Mouse (Mus musculus): ENCODE results near the gene Defb9. TPM values are rescaled to one million over a fixed set of nuclear protein-coding genes. Genes with fewer than 3 reads are reported as not detected.
"Not testable (repeated sequence)": the region's sequence is repeated elsewhere in the genome, so short reads cannot be mapped to it uniquely, and the experiment has no call there.

The Defb9 gene
- 0.65 TPM in 1 of 2 replicates, not detected in the other for polyA plus RNA-seq (2016; fragmentation: Nextera tagmentation; extraction: Ambion mirVana)

GRCm38 (mm10) chr8:21885321-21885720 is at the start of gene Defb9:
Gene Defb9, minus strand, starts transcription at chr8:21885421.
- H3K4me1 ChIP-seq (replicated peaks); DNase-seq (ENCODE audit: low spot score); H3K4me3 ChIP-seq; H3K36me3 ChIP-seq; H3K27ac ChIP-seq; H3K9me3 ChIP-seq; H3K27me3 ChIP-seq (ENCODE audit: insufficient read depth, poor library complexity, severe bottlenecking): not testable (repeated sequence)

- Histone ChIP-seq H3K27ac (no peak within 1 kb of the TSS), H3K36me3 (no peaks in the 10 kb centered on the region), H3K4me3 (no peak within 1 kb of the TSS), H3K27me3 (ENCODE audit: insufficient read depth, poor library complexity, severe bottlenecking) (no peaks in the 10 kb centered on the region), H3K9me3 (no peaks in the 10 kb centered on the region), H3K4me1 (replicated peaks) (no peaks in the 10 kb centered on the region)
- 89% methylated on average over 6 of the region's 6 CpGs for WGBS
- no peak for DNase-seq (ENCODE audit: low spot score)
These were observed 47.4 kb upstream of the Defb9 start, which contains the start of gene Defb15 for GRCm38 (mm10) chr8:21932610-21933009. Gene Defb15, minus strand, starts transcription at chr8:21932710.

DNA sequence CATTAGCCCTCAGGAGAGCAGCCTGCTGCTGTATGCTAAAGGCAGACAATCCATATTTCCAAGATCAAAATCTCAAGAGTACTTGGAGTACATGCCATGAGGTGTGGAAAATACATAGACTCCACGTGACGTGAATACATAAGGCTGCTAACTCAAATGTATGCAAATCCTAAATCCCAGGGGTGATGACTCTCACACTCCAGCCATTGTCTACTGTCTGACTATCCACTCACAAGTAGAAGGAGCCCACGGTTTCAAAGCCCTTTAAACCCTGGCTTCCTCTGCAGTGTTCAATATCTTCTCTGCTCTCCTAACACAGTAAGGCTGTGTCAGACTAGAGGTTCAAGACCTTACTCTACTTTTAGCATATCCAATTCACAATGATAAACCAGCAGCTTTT is 45.5 kb upstream of the Defb9 start:
- H3K36me3 ChIP-seq; DNase-seq (ENCODE audit: low spot score); H3K4me1 ChIP-seq (replicated peaks); H3K27ac ChIP-seq; H3K4me3 ChIP-seq; H3K9me3 ChIP-seq; H3K27me3 ChIP-seq (ENCODE audit: insufficient read depth, poor library complexity, severe bottlenecking): not testable (repeated sequence)
- WGBS, result 87% methylated on average over 3 of the region's 3 CpGs

DNA sequence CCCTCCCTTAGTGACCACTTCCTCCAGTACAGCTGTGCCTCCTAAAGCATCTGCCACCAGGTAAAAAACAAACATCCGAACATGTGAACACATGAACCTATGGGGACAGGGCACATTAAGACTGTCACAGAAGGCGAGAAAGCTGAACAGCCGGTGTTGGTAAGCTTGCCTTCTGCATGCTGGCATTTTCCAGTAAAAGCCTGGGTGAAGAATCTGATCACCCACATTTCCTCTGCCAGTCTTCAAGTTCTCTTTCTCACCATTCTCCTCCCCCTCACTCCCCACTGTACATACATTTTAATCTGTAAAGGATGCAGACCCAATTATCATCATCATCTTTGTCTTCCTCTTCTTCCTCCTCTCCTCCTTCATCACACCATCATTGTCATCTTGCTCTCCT is 30.4 kb upstream of the Defb9 start:
- WGBS, result 89% methylated on average over 3 of the region's 3 CpGs
- H3K4me1 ChIP-seq (replicated peaks), result no peaks in the 10 kb centered on the region

GRCm38 (mm10) chr8:21912554-21912953 is 27.3 kb upstream of the Defb9 start:
- no peaks in the 10 kb centered on the region for H3K4me1 ChIP-seq (replicated peaks)
- 17% methylated on average over 2 of the region's 2 CpGs for WGBS
- H3K9me3 ChIP-seq, result no peaks in the 10 kb centered on the region
- no peak overlapping the region for H3K27ac ChIP-seq
- no peaks in the 10 kb centered on the region for H3K27me3 ChIP-seq (ENCODE audit: insufficient read depth, poor library complexity, severe bottlenecking)
- H3K36me3 ChIP-seq, result no peaks in the 10 kb centered on the region
- DNase-seq (ENCODE audit: low spot score), result no peak
- H3K4me3 ChIP-seq, result no peak overlapping the region

More for the DNA sequence above, 30.4 kb upstream of the Defb9 start:
- no peak overlapping the region for H3K27ac ChIP-seq
- no peaks in the 10 kb centered on the region for H3K9me3 ChIP-seq
- H3K36me3 ChIP-seq, result no peaks in the 10 kb centered on the region
- no peak for DNase-seq (ENCODE audit: low spot score)
- H3K4me3 ChIP-seq, result no peak overlapping the region
- no peaks in the 10 kb centered on the region for H3K27me3 ChIP-seq (ENCODE audit: insufficient read depth, poor library complexity, severe bottlenecking)

DNA sequence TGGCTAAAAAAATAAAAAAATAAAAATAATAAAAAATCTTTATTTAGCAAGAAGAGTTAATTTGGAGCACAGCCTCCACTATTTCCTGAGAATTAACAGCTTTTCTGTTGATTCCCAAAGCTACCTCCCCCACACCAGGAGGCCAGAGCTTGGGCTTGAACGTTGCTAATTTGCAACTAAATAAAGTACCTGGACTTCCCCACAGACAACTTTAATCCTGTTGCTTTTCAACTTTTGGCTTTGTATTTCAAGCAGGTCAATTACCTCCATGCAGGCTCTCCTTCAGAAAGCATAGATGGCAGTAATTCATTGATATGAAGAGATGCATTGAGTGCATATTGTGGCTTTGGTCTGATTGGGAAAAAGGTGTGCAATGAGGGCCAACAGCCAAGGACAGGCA is 26.7 kb upstream of the Defb9 start:
- H3K36me3 ChIP-seq, result no peaks in the 10 kb centered on the region
- no peaks in the 10 kb centered on the region for H3K4me1 ChIP-seq (replicated peaks)
- no peak for DNase-seq (ENCODE audit: low spot score)
- no peak overlapping the region for H3K27ac ChIP-seq
- H3K27me3 ChIP-seq (ENCODE audit: insufficient read depth, poor library complexity, severe bottlenecking), result no peaks in the 10 kb centered on the region
- WGBS, result 13% methylated on average over 1 of the region's 1 CpGs
- H3K4me3 ChIP-seq, result no peak overlapping the region
- no peaks in the 10 kb centered on the region for H3K9me3 ChIP-seq

DNA sequence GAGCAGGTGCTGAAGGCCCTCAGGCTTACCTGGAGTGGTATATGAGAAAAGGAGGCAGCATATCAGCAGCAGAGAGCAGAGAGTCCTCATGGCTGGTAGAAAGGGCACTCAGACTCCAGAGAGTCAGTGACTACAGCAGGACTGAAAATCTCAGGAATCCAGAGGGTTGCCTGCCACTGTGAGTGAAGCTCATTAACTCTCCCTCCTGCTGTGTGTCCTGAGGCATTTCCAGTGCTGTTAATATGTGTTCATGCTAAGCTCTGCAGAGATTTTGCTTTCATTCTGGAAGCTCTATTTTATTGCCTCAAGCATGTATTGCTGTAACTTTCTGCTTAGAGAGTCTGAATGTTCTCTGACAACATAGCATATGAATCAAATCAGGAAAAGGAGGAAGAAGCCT is 21.1 kb upstream of the Defb9 start, which contains the start of gene Defb11:
Defb11 (minus strand) TSS at position 123 of the 400 bp plus-strand sequence.
- not testable (repeated sequence) for DNase-seq (ENCODE audit: low spot score)

DNA sequence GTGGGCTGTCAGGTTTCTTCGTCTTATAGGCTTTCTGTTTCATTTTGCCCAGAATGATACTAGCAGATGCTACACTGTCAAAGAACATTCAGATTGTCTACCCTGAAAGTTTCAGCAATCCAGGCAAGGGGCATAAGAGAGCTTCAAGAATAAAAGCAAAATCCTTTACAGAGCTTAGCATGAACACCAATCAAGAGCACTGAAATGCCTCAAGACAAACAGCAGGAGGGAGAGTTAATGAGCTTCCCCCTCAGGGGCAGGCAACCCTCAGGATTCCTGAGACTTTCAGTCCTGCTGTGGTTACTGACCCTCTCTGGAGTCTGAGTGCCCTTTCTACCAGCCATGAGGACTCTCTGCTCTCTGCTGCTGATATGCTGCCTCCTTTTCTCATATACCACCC is 26.6 kb downstream of the Defb9 start, which contains the start of gene Defb10:
Defb10 (plus strand) TSS at position 316 of the 400 bp plus-strand sequence.
- DNase-seq (ENCODE audit: low spot score); H3K4me3 ChIP-seq; H3K27me3 ChIP-seq (ENCODE audit: insufficient read depth, poor library complexity, severe bottlenecking); H3K9me3 ChIP-seq; H3K4me1 ChIP-seq (replicated peaks); H3K36me3 ChIP-seq; H3K27ac ChIP-seq: not testable (repeated sequence)
- WGBS, result 53% methylated on average over 1 of the region's 1 CpGs

More for the DNA sequence above, 21.1 kb upstream of the Defb9 start, which contains the start of gene Defb11:
- H3K4me1 ChIP-seq (replicated peaks); H3K36me3 ChIP-seq; H3K9me3 ChIP-seq; H3K27ac ChIP-seq; H3K27me3 ChIP-seq (ENCODE audit: insufficient read depth, poor library complexity, severe bottlenecking); H3K4me3 ChIP-seq: not testable (repeated sequence)

Other genes starting within 250 kb of the Defb9 start
- not detected in 2 replicates for gene Defa17, start 229.6 kb downstream of the Defb9 start, polyA plus RNA-seq (2016; fragmentation: Nextera tagmentation; extraction: Ambion mirVana)
- not detected in 2 replicates for gene Defa34, start 219.6 kb downstream of the Defb9 start, polyA plus RNA-seq (2016; fragmentation: Nextera tagmentation; extraction: Ambion mirVana)
- gene AY761184, start 181.8 kb downstream of the Defb9 start, polyA plus RNA-seq (2016; fragmentation: Nextera tagmentation; extraction: Ambion mirVana), result not detected in 2 replicates
- not detected in 2 replicates for gene Defa24, start 150.9 kb downstream of the Defb9 start, polyA plus RNA-seq (2016; fragmentation: Nextera tagmentation; extraction: Ambion mirVana)
- gene Defb50, start 61.9 kb downstream of the Defb9 start, polyA plus RNA-seq (2016; fragmentation: Nextera tagmentation; extraction: Ambion mirVana), result not detected in 2 replicates
- gene Defb2, start 45.5 kb downstream of the Defb9 start, polyA plus RNA-seq (2016; fragmentation: Nextera tagmentation; extraction: Ambion mirVana), result not detected in 2 replicates
- gene Defb10, start 26.5 kb downstream of the Defb9 start, polyA plus RNA-seq (2016; fragmentation: Nextera tagmentation; extraction: Ambion mirVana), result not detected in 2 replicates
- gene Defb11, start 21.0 kb upstream of the Defb9 start, polyA plus RNA-seq (2016; fragmentation: Nextera tagmentation; extraction: Ambion mirVana), result 1.1 and 13.9 TPM in 2 replicates
- gene Defb15, start 47.3 kb upstream of the Defb9 start, polyA plus RNA-seq (2016; fragmentation: Nextera tagmentation; extraction: Ambion mirVana), result not detected in 2 replicates
- not detected in 2 replicates for gene Defb35, start 52.9 kb upstream of the Defb9 start, polyA plus RNA-seq (2016; fragmentation: Nextera tagmentation; extraction: Ambion mirVana)
- not detected in 2 replicates for gene Defb13, start 61.3 kb upstream of the Defb9 start, polyA plus RNA-seq (2016; fragmentation: Nextera tagmentation; extraction: Ambion mirVana)
- gene Fam90a1a, start 73.3 kb upstream of the Defb9 start, polyA plus RNA-seq (2016; fragmentation: Nextera tagmentation; extraction: Ambion mirVana), result not detected in 2 replicates
- gene Ccdc70, start 84.4 kb upstream of the Defb9 start, polyA plus RNA-seq (2016; fragmentation: Nextera tagmentation; extraction: Ambion mirVana), result not detected in 2 replicates
- gene Atp7b, start 174.9 kb upstream of the Defb9 start, polyA plus RNA-seq (2016; fragmentation: Nextera tagmentation; extraction: Ambion mirVana), result 2.5 TPM in 2 replicates
- 30.3 and 34.4 TPM in 2 replicates for gene Alg11, start 175.3 kb upstream of the Defb9 start, polyA plus RNA-seq (2016; fragmentation: Nextera tagmentation; extraction: Ambion mirVana)
- 0.29 and 0.69 TPM in 2 replicates for gene Nek5, start 239.6 kb upstream of the Defb9 start, polyA plus RNA-seq (2016; fragmentation: Nextera tagmentation; extraction: Ambion mirVana)